Mouse (Mus musculus): ENCODE measurements around the gene Ak2. TPM values are rescaled to one million over a fixed set of nuclear protein-coding genes. Genes with fewer than 3 reads are reported as not detected.

The Ak2 gene
- polyA plus RNA-seq, 1 experiment = 176 TPM

GRCm38 (mm10) chr4:129048501-129049305 lies 56.9 kb downstream of the Ak2 start:
- Histone ChIP-seq H3K79me3 (ENCODE audit: low read depth) (no peaks in the 10 kb centered on the region), H3K36me3 (ENCODE audit: control insufficient read depth, insufficient read depth) (no peaks in the 10 kb centered on the region), H3K79me2 (ENCODE audit: control insufficient read depth, insufficient read depth) (no peaks in the 10 kb centered on the region), H3K27me3 (ENCODE audit: control insufficient read depth, insufficient read depth, insufficient read length) (no peaks in the 10 kb centered on the region), H3ac (ENCODE audit: control insufficient read depth, insufficient read length, low read depth) (peak overlapping the region; percentile 36), H3K4me3 (ENCODE audit: insufficient read depth, poor library complexity, severe bottlenecking) (no peak overlapping the region)
- TF ChIP-seq USF1 (IDR thresholded peaks at IDR 0.05; ENCODE audit: low read depth) (peak; percentile 71), MYOG (IDR thresholded peaks at IDR 0.05; ENCODE audit: control insufficient read depth, extremely low read depth, insufficient read length) (no peak)

DNA sequence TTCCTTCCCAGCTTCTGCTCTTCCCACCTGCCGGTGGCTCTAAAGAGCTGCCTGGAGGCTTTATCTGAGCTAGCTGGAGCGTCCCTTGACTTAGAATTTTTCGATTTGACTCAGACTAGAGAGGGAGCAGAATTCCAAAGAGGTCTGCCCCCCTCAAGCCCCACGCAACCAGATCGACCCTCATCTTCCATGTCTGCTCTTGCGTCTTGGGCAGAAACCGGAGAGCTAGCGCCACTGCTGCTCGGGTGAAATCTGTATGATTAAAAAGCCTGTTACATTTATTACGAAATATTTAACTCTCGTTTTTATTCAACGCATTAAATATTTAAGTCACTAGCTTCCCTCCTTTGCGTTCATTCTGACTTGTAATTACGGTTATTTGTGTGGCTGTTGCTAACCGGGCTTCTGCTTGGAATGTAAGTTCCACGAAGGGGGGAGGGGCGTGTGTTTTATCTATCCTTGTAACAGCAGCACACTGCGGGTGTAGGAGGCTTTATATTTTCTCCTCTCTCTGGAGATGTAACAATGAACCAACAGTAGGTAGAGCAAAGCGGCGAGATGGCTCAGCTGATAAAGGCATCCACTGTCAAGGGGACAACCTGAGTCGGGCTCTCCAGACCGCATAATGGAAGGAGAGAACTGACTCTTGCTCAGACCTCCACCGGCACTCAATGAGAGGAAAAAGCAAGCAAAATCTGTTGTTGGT lies 57.7 kb downstream of the Ak2 start:
- H3K79me3 ChIP-seq (ENCODE audit: low read depth) = no peaks in the 10 kb centered on the region
- H3K4me3 ChIP-seq (ENCODE audit: insufficient read depth, poor library complexity, severe bottlenecking) = no peak overlapping the region
- no peaks in the 10 kb centered on the region for H3K79me2 ChIP-seq (ENCODE audit: control insufficient read depth, insufficient read depth)
- H3K27me3 ChIP-seq (ENCODE audit: control insufficient read depth, insufficient read depth, insufficient read length) = no peaks in the 10 kb centered on the region
- no peaks in the 10 kb centered on the region for H3K36me3 ChIP-seq (ENCODE audit: control insufficient read depth, insufficient read depth)
- H3ac ChIP-seq (ENCODE audit: control insufficient read depth, insufficient read length, low read depth) = no peak overlapping the region
- TF ChIP-seq USF1 (IDR thresholded peaks at IDR 0.05; ENCODE audit: low read depth) (no peak), CTCF (IDR thresholded peaks at IDR 0.05; ENCODE audit: control insufficient read depth, insufficient read depth, insufficient read length) (no peak), MAX (IDR thresholded peaks at IDR 0.05) (no peak), MYOD1 (IDR thresholded peaks at IDR 0.05; ENCODE audit: control insufficient read depth, insufficient read length, low read depth) (no peak), MYOG (IDR thresholded peaks at IDR 0.05; ENCODE audit: control insufficient read depth, extremely low read depth, insufficient read length) (no peak), CEBPB (IDR thresholded peaks at IDR 0.05; ENCODE audit: low read depth) (no peak), FOSL1 (IDR thresholded peaks at IDR 0.05; ENCODE audit: insufficient read depth, low read length, poor library complexity, severe bottlenecking) (no peak)

- no peaks in the 10 kb centered on the region for H3K27me3 ChIP-seq (ENCODE audit: control insufficient read depth, insufficient read depth, insufficient read length)
These were observed 58.6 kb downstream of the Ak2 start for GRCm38 (mm10) chr4:129050365-129050764.

GRCm38 (mm10) chr4:129050901-129051417 lies 59.2 kb downstream of the Ak2 start:
- no peaks in the 10 kb centered on the region for H3K79me2 ChIP-seq (ENCODE audit: control insufficient read depth, insufficient read depth)
- TF ChIP-seq MYOD1 (IDR thresholded peaks at IDR 0.05; ENCODE audit: control insufficient read depth, insufficient read length, low read depth) = no peak
- TF ChIP-seq CTCF (IDR thresholded peaks at IDR 0.05; ENCODE audit: control insufficient read depth, insufficient read depth, insufficient read length) = no peak
- TF ChIP-seq CEBPB (IDR thresholded peaks at IDR 0.05; ENCODE audit: low read depth) = no peak
- TF ChIP-seq USF1 (IDR thresholded peaks at IDR 0.05; ENCODE audit: low read depth) = no peak
- no peak for TF ChIP-seq MYOG (IDR thresholded peaks at IDR 0.05; ENCODE audit: control insufficient read depth, extremely low read depth, insufficient read length)
- no peak for TF ChIP-seq FOSL1 (IDR thresholded peaks at IDR 0.05; ENCODE audit: insufficient read depth, low read length, poor library complexity, severe bottlenecking)
- no peak for TF ChIP-seq MAX (IDR thresholded peaks at IDR 0.05)
- no peak overlapping the region for H3K4me3 ChIP-seq (ENCODE audit: insufficient read depth, poor library complexity, severe bottlenecking)
- no peak overlapping the region for H3ac ChIP-seq (ENCODE audit: control insufficient read depth, insufficient read length, low read depth)
- no peaks in the 10 kb centered on the region for H3K79me3 ChIP-seq (ENCODE audit: low read depth)
- no peaks in the 10 kb centered on the region for H3K27me3 ChIP-seq (ENCODE audit: control insufficient read depth, insufficient read depth, insufficient read length)
- no peaks in the 10 kb centered on the region for H3K36me3 ChIP-seq (ENCODE audit: control insufficient read depth, insufficient read depth)

More at GRCm38 (mm10) chr4:129050365-129050764, 58.6 kb downstream of the Ak2 start:
- Histone ChIP-seq H3ac (ENCODE audit: control insufficient read depth, insufficient read length, low read depth) (no peak overlapping the region), H3K79me3 (ENCODE audit: low read depth) (no peaks in the 10 kb centered on the region), H3K79me2 (ENCODE audit: control insufficient read depth, insufficient read depth) (no peaks in the 10 kb centered on the region), H3K4me3 (ENCODE audit: insufficient read depth, poor library complexity, severe bottlenecking) (no peak overlapping the region), H3K36me3 (ENCODE audit: control insufficient read depth, insufficient read depth) (no peaks in the 10 kb centered on the region)
- TF ChIP-seq MYOG (IDR thresholded peaks at IDR 0.05; ENCODE audit: control insufficient read depth, extremely low read depth, insufficient read length) (no peak), CTCF (IDR thresholded peaks at IDR 0.05; ENCODE audit: control insufficient read depth, insufficient read depth, insufficient read length) (no peak), CEBPB (IDR thresholded peaks at IDR 0.05; ENCODE audit: low read depth) (no peak), MYOD1 (IDR thresholded peaks at IDR 0.05; ENCODE audit: control insufficient read depth, insufficient read length, low read depth) (no peak), USF1 (IDR thresholded peaks at IDR 0.05; ENCODE audit: low read depth) (no peak), FOSL1 (IDR thresholded peaks at IDR 0.05; ENCODE audit: insufficient read depth, low read length, poor library complexity, severe bottlenecking) (no peak), MAX (IDR thresholded peaks at IDR 0.05) (no peak)

GRCm38 (mm10) chr4:129051461-129052183 lies 59.9 kb downstream of the Ak2 start:
- Histone ChIP-seq H3K27me3 (ENCODE audit: control insufficient read depth, insufficient read depth, insufficient read length) (no peaks in the 10 kb centered on the region), H3K36me3 (ENCODE audit: control insufficient read depth, insufficient read depth) (no peaks in the 10 kb centered on the region), H3ac (ENCODE audit: control insufficient read depth, insufficient read length, low read depth) (no peak overlapping the region), H3K79me2 (ENCODE audit: control insufficient read depth, insufficient read depth) (no peaks in the 10 kb centered on the region), H3K79me3 (ENCODE audit: low read depth) (no peaks in the 10 kb centered on the region), H3K4me3 (ENCODE audit: insufficient read depth, poor library complexity, severe bottlenecking) (no peak overlapping the region)
- no peak for TF ChIP-seq MYOG (IDR thresholded peaks at IDR 0.05; ENCODE audit: control insufficient read depth, extremely low read depth, insufficient read length)
- TF ChIP-seq MYOD1 (IDR thresholded peaks at IDR 0.05; ENCODE audit: control insufficient read depth, insufficient read length, low read depth) = no peak
- no peak for TF ChIP-seq CEBPB (IDR thresholded peaks at IDR 0.05; ENCODE audit: low read depth)
- TF ChIP-seq FOSL1 (IDR thresholded peaks at IDR 0.05; ENCODE audit: insufficient read depth, low read length, poor library complexity, severe bottlenecking) = no peak
- TF ChIP-seq CTCF (IDR thresholded peaks at IDR 0.05; ENCODE audit: control insufficient read depth, insufficient read depth, insufficient read length) = no peak
- TF ChIP-seq MAX (IDR thresholded peaks at IDR 0.05) = no peak
- TF ChIP-seq USF1 (IDR thresholded peaks at IDR 0.05; ENCODE audit: low read depth) = no peak

All from C2C12 (cell line).